Mouse (Mus musculus): ENCODE data around the gene Cd300lf.

Cd300lf gene

GRCm38 (mm10) chr11:115160883-115161577 lies 27.2 kb upstream of the Cd300lf start:
- DNase-seq (ENCODE audit: extremely low spot score) = peak; percentile 74

GRCm38 (mm10) chr11:115160016-115160797 lies 26.4 kb upstream of the Cd300lf start:
- peak; percentile 53 for DNase-seq (ENCODE audit: extremely low spot score)

GRCm38 (mm10) chr11:115157933-115158719 lies 24.3 kb upstream of the Cd300lf start:
- DNase-seq (ENCODE audit: extremely low spot score) = no peak

GRCm38 (mm10) chr11:115155053-115155634 lies 21.4 kb upstream of the Cd300lf start:
- DNase-seq (ENCODE audit: extremely low spot score) = no peak

GRCm38 (mm10) chr11:115153699-115154292 lies 20.0 kb upstream of the Cd300lf start:
- peak; percentile 85 for DNase-seq (ENCODE audit: extremely low spot score)

GRCm38 (mm10) chr11:115153088-115153487 lies 19.3 kb upstream of the Cd300lf start:
- no peak for DNase-seq (ENCODE audit: extremely low spot score)

GRCm38 (mm10) chr11:115151755-115152429 lies 18.1 kb upstream of the Cd300lf start:
- DNase-seq (ENCODE audit: extremely low spot score) = peak; percentile 91

- DNase-seq (ENCODE audit: extremely low spot score) = no peak
Observed at GRCm38 (mm10) chr11:115150741-115151254, 17.0 kb upstream of the Cd300lf start.

GRCm38 (mm10) chr11:115147813-115148212 lies 14.0 kb upstream of the Cd300lf start:
- no peak for DNase-seq (ENCODE audit: extremely low spot score)

- no peak for DNase-seq (ENCODE audit: extremely low spot score)
Observed at GRCm38 (mm10) chr11:115141970-115142369, 8.2 kb upstream of the Cd300lf start.

GRCm38 (mm10) chr11:115138597-115139262 lies 4.9 kb upstream of the Cd300lf start:
- DNase-seq (ENCODE audit: extremely low spot score) = no peak

GRCm38 (mm10) chr11:115131768-115132381 lies 1.9 kb downstream of the Cd300lf start:
- DNase-seq (ENCODE audit: extremely low spot score) = no peak

- no peak for DNase-seq (ENCODE audit: extremely low spot score)
Observed at GRCm38 (mm10) chr11:115129508-115130126, 4.2 kb downstream of the Cd300lf start.

GRCm38 (mm10) chr11:115128483-115128882 lies 5.3 kb downstream of the Cd300lf start:
- DNase-seq (ENCODE audit: extremely low spot score) = no peak

- DNase-seq (ENCODE audit: extremely low spot score) = no peak
Observed at GRCm38 (mm10) chr11:115119409-115119808, 14.4 kb downstream of the Cd300lf start.

- DNase-seq (ENCODE audit: extremely low spot score) = no peak
Observed at GRCm38 (mm10) chr11:115112196-115112595, 21.6 kb downstream of the Cd300lf start.

- DNase-seq (ENCODE audit: extremely low spot score) = no peak
Observed at GRCm38 (mm10) chr11:115110271-115110670, 23.5 kb downstream of the Cd300lf start.

GRCm38 (mm10) chr11:115108176-115108575 lies 25.6 kb downstream of the Cd300lf start:
- DNase-seq (ENCODE audit: extremely low spot score) = no peak

GRCm38 (mm10) chr11:115107403-115107916 lies 26.3 kb downstream of the Cd300lf start:
- no peak for DNase-seq (ENCODE audit: extremely low spot score)

All from embryo, embryonic 9.5 days (tissue).